Mouse (Mus musculus) central nervous system, embryonic 11.5 days (tissue): Measurements from ENCODE around the gene Taf6l. TPM values are rescaled to one million over a fixed set of nuclear protein-coding genes. Genes with fewer than 3 reads are reported as not detected.

Experiments used
- polyA plus RNA-seq: library from polyadenylated mRNA; depleted of rRNA; stranded (reverse); fragments of >200 nt; gene quantifications from 2 replicates; pipeline ENCODE4 v1.2.3, GENCODE M21; 2012; rRNA removed

Gene Taf6l
- polyA plus RNA-seq, result 26.9 and 28.7 TPM in 2 replicates

GRCm38 (mm10) chr19:8786008-8786781 lies at the start of gene Taf6l:
TSS of gene Taf6l (minus strand) at chr19:8786417.

GRCm38 (mm10) chr19:8829660-8830059 lies 43.4 kb upstream of the Taf6l start, which contains the start of gene AC129217.1:
TSS of gene AC129217.1 (plus strand) at chr19:8829773.

GRCm38 (mm10) chr19:8819596-8820423 lies 33.6 kb upstream of the Taf6l start, which contains the start of gene Hnrnpul2:
TSS of gene Hnrnpul2 (plus strand) at chr19:8820010.

GRCm38 (mm10) chr19:8818801-8819595 lies 32.8 kb upstream of the Taf6l start, which contains the start of gene Ttc9c:
TSS of gene Ttc9c (minus strand) at chr19:8819333.

GRCm38 (mm10) chr19:8802130-8802821 lies 16.1 kb upstream of the Taf6l start, which contains the start of gene Zbtb3:
TSS of gene Zbtb3 (plus strand) at chr19:8802555.

GRCm38 (mm10) chr19:8798264-8798946 lies 12.2 kb upstream of the Taf6l start, which contains the start of gene Polr2g:
TSS of gene Polr2g (minus strand) at chr19:8798577.

GRCm38 (mm10) chr19:8774086-8774835 lies 12.0 kb downstream of the Taf6l start, which contains the start of gene Tmem179b:
TSS of gene Tmem179b (minus strand) at chr19:8774467.

GRCm38 (mm10) chr19:8770567-8771270 lies 15.5 kb downstream of the Taf6l start, which contains the start of gene Tmem223:
TSS of gene Tmem223 (plus strand) at chr19:8770996.

GRCm38 (mm10) chr19:8756635-8757387 lies 29.4 kb downstream of the Taf6l start, which contains the start of gene Nxf1:
TSS of gene Nxf1 (plus strand) at chr19:8757073.

GRCm38 (mm10) chr19:8741243-8741869 lies 44.9 kb downstream of the Taf6l start, which contains the start of gene Stx5a:
TSS of gene Stx5a (plus strand) at chr19:8741413.

GRCm38 (mm10) chr19:8740603-8741002 lies 45.6 kb downstream of the Taf6l start, which contains the start of gene 1700092M07Rik:
TSS of gene 1700092M07Rik (plus strand) at chr19:8740718.

GRCm38 (mm10) chr19:8735389-8736159 lies 50.6 kb downstream of the Taf6l start, which contains the start of gene Wdr74:
TSS of gene Wdr74 (plus strand) at chr19:8735827.

Other genes starting within 250 kb of the Taf6l start
- 0.26 and 0.50 TPM in 2 replicates for gene Slc22a8, start 195.2 kb downstream of the Taf6l start, polyA plus RNA-seq
- 1.0 and 1.2 TPM in 2 replicates for gene Slc22a6, start 168.4 kb downstream of the Taf6l start, polyA plus RNA-seq
- 0.18 and 0.32 TPM in 2 replicates for gene Chrm1, start 122.6 kb downstream of the Taf6l start, polyA plus RNA-seq
- gene Slc3a2, start 63.0 kb downstream of the Taf6l start, polyA plus RNA-seq, result 95.3 and 154 TPM in 2 replicates
- gene Wdr74, start 50.6 kb downstream of the Taf6l start, polyA plus RNA-seq, result 61.7 and 67.5 TPM in 2 replicates
- 3.5 and 4.2 TPM in 2 replicates for gene 1700092M07Rik, start 45.7 kb downstream of the Taf6l start, polyA plus RNA-seq
- gene Stx5a, start 45.0 kb downstream of the Taf6l start, polyA plus RNA-seq, result 68.9 and 120 TPM in 2 replicates
- 229 and 239 TPM in 2 replicates for gene Nxf1, start 29.3 kb downstream of the Taf6l start, polyA plus RNA-seq
- 154 and 167 TPM in 2 replicates for gene Tmem223, start 15.4 kb downstream of the Taf6l start, polyA plus RNA-seq
- gene Tmem179b, start 11.9 kb downstream of the Taf6l start, polyA plus RNA-seq, result 20.2 and 35.2 TPM in 2 replicates
- 133 and 156 TPM in 2 replicates for gene Polr2g, start 12.2 kb upstream of the Taf6l start, polyA plus RNA-seq
- gene Zbtb3, start 16.1 kb upstream of the Taf6l start, polyA plus RNA-seq, result 2.9 and 4.6 TPM in 2 replicates
- 54.1 and 73.8 TPM in 2 replicates for gene Ttc9c, start 32.9 kb upstream of the Taf6l start, polyA plus RNA-seq
- 83.3 and 183 TPM in 2 replicates for gene Hnrnpul2, start 33.6 kb upstream of the Taf6l start, polyA plus RNA-seq
- 2.4 TPM in 1 of 2 replicates, not detected in the other for gene AC129217.1, start 43.4 kb upstream of the Taf6l start, polyA plus RNA-seq
- 49.4 and 62.6 TPM in 2 replicates for gene Bscl2, start 51.0 kb upstream of the Taf6l start, polyA plus RNA-seq
- gene Gng3, start 52.8 kb upstream of the Taf6l start, polyA plus RNA-seq, result 52.5 and 74.8 TPM in 2 replicates
- 0.79 and 0.83 TPM in 2 replicates for gene Lrrn4cl, start 64.4 kb upstream of the Taf6l start, polyA plus RNA-seq
- gene Ubxn1, start 85.1 kb upstream of the Taf6l start, polyA plus RNA-seq, result 165 and 393 TPM in 2 replicates
- gene Uqcc3, start 94.5 kb upstream of the Taf6l start, polyA plus RNA-seq, result 54.0 and 71.8 TPM in 2 replicates
- 7.5 and 10.5 TPM in 2 replicates for gene Lbhd1, start 97.3 kb upstream of the Taf6l start, polyA plus RNA-seq
- not detected in 2 replicates for gene Gm49403, start 97.5 kb upstream of the Taf6l start, polyA plus RNA-seq
- gene 1810009A15Rik, start 102.4 kb upstream of the Taf6l start, polyA plus RNA-seq, result 123 and 143 TPM in 2 replicates
- 11.4 TPM in 1 of 2 replicates, not detected in the other for gene Gm49416, start 102.5 kb upstream of the Taf6l start, polyA plus RNA-seq
- gene Ints5, start 106.6 kb upstream of the Taf6l start, polyA plus RNA-seq, result 25.3 and 31.6 TPM in 2 replicates
- gene Ganab, start 111.7 kb upstream of the Taf6l start, polyA plus RNA-seq, result 126 and 172 TPM in 2 replicates
- 84.3 and 108 TPM in 2 replicates for gene B3gat3, start 134.0 kb upstream of the Taf6l start, polyA plus RNA-seq
- 2.5 and 3.1 TPM in 2 replicates for gene Rom1, start 142.9 kb upstream of the Taf6l start, polyA plus RNA-seq
- 25.8 and 32.3 TPM in 2 replicates for gene Eml3, start 143.1 kb upstream of the Taf6l start, polyA plus RNA-seq
- 75.1 and 76.6 TPM in 2 replicates for gene Mta2, start 155.5 kb upstream of the Taf6l start, polyA plus RNA-seq
- gene Tut1, start 167.4 kb upstream of the Taf6l start, polyA plus RNA-seq, result 28.1 and 28.7 TPM in 2 replicates
- 547 and 626 TPM in 2 replicates for gene Eef1g, start 180.6 kb upstream of the Taf6l start, polyA plus RNA-seq
- 10.3 and 10.8 TPM in 2 replicates for gene Ahnak, start 202.9 kb upstream of the Taf6l start, polyA plus RNA-seq